Mouse (Mus musculus) cerebellum, postnatal 36 days (tissue): Measurements from ENCODE around the gene Gm45062.

Experiments
- DNase-seq, 2 experiments: peaks; one replicate each; pipeline ENCODE4 v3.0.0; 2021 to 2022; ENCODE audit warnings: mixed read lengths in 2 of 2

The Gm45062 gene

GRCm38 (mm10) chr6:8419485-8420186 lies 160.4 kb downstream of the Gm45062 start:
- DNase-seq, result no peak

DNA sequence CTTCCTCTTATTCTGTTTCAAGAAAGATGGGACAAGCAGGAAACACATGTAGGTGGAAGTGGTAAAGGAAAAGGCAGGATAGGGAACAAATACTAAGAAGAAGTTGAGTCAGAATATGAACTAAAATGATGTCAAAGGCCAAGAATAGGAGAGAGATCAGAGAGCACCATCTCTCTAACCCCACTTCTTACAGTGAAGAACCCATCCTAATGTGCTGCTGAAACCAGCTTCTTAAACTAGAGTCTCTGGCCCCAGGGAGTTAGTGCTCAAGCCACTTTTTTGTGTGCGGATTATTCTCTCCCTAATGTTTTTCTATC lies 160.9 kb downstream of the Gm45062 start:
- DNase-seq, result no peak

DNA sequence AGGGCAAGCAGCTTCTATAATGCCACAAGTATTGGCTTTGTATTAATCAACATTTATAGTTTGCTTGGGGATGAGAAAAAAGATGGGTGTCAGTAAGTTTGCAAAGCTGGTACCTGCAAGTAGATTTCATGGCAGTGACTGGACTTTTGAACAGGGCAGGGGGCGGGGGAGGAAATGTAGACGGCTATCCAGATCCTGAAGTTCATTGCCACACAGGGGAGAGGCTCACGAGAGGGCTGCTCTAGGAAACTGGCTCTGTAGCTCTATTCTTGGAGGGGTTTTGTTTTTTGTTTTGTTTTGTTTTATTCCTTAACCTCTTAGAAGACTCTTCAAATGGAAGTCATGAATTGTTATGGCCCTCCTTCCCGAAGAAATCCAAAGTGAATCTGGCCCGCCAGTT lies 162.2 kb downstream of the Gm45062 start:
- DNase-seq, result no peak

GRCm38 (mm10) chr6:8421959-8422581 lies 162.8 kb downstream of the Gm45062 start:
- DNase-seq, result peak; percentile 20 to 28

GRCm38 (mm10) chr6:8423142-8423541 lies 163.9 kb downstream of the Gm45062 start:
- DNase-seq, result no peak

GRCm38 (mm10) chr6:8427692-8428091 lies 168.4 kb downstream of the Gm45062 start:
- DNase-seq, result no peak

GRCm38 (mm10) chr6:8430610-8431234 lies 171.5 kb downstream of the Gm45062 start:
- no peak for DNase-seq

DNA sequence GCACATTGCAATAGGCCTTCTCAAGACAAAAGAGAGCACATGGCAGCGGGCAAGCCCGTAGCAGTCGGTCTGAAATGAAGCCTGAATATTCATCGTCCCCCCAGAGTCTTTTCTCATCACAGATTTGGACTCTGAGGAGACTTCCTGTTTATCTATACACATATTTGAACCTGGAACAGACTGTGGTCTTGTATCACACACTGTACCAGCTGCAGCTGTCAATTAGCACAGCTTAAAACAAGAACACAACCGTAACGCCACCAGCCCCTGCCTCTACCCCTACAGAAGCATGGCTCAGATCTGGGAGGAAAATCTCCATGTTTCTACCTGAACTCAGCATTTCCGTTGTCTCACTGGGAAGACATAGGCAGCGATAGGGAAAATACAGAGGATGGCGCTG lies 173.9 kb downstream of the Gm45062 start:
- DNase-seq, result no peak

- DNase-seq, result no peak
Measured at GRCm38 (mm10) chr6:8437937-8438336, 178.7 kb downstream of the Gm45062 start.

DNA sequence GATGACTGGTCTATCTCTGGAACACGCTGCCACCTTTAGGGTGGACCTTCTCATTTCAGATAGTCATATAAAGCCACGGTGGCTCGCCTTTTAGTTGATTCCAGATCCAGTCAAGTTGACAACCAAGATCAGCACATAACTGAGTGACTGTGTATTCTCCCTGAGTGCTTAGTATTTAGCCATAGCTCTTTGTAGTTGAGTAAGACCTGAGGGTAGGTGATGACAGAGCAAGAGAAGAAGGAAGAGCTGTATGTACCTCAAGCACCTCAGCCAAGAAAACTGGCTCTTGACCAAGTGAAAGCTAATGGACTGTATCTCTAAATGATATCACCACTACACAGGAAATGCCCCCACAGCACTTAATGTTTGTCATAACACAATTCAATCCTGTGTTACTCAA lies 182.6 kb downstream of the Gm45062 start:
- no peak for DNase-seq

GRCm38 (mm10) chr6:8446786-8447185 lies 187.5 kb downstream of the Gm45062 start:
- no peak for DNase-seq

GRCm38 (mm10) chr6:8455599-8455998 lies 196.3 kb downstream of the Gm45062 start:
- no peak for DNase-seq

GRCm38 (mm10) chr6:8458596-8458995 lies 199.3 kb downstream of the Gm45062 start:
- no peak for DNase-seq

GRCm38 (mm10) chr6:8462447-8462846 lies 203.2 kb downstream of the Gm45062 start:
- no peak for DNase-seq

DNA sequence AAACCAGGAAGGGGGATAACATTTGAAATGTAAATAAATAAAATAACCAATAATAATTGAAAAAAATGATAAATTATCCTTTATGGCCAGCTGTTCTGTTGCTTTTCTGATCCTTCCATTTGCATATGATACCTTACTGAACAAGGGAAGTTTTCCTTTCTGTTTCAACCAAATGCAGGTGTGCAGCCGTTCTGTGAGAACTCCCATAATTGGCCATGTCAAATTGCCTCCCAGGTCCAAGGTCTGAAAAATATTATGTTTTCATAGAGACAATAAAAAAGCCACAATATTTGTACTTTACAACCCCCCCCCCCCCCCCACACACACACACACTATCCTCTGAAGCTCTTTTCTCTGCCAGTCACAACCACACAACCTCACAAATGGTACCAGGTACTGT lies 206.1 kb downstream of the Gm45062 start:
- no peak for DNase-seq

DNA sequence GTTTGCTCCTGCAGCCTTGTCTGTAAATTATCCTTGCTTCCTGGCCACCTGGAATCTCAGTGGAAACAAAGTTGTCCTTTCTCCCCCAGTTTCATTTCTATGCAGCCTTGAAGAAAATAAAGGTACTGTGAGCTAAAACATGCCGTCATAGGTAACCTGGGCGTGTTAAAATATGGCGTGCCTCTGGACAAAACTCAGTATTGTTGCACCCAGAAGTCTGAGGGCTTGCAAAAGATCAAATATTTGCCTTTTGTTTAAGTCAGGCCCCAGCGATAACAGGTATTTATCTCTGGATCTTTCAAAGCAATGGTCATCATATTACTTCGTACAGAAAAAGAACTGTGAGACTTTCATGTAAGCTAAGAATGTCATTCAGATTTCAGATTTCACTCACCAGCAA lies 206.7 kb downstream of the Gm45062 start:
- no peak for DNase-seq

GRCm38 (mm10) chr6:8467667-8468337 lies 208.6 kb downstream of the Gm45062 start:
- no peak for DNase-seq

- no peak for DNase-seq
Measured at GRCm38 (mm10) chr6:8469918-8470317, 210.7 kb downstream of the Gm45062 start.

DNA sequence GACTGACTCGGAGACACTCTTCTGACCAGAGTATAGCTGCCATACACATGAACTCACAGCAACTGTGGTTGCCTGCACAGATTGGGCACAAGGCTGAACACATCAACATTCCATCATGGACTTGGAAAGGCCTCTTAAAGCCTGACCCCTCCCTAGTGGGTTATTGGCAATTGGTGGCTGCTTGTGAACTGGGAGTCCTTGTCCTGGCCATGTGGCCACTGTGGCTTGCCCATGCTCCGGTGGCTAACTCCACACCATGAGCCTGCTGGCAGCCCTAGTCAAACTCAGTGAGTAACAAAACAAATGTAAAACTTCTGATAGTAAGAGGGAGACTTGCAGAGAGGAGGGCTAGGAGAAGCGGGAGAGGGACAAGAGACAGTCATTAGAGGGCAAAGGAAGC lies 212.9 kb downstream of the Gm45062 start:
- DNase-seq, result no peak

- DNase-seq, result no peak
Measured at GRCm38 (mm10) chr6:8472915-8473314, 213.7 kb downstream of the Gm45062 start.

DNA sequence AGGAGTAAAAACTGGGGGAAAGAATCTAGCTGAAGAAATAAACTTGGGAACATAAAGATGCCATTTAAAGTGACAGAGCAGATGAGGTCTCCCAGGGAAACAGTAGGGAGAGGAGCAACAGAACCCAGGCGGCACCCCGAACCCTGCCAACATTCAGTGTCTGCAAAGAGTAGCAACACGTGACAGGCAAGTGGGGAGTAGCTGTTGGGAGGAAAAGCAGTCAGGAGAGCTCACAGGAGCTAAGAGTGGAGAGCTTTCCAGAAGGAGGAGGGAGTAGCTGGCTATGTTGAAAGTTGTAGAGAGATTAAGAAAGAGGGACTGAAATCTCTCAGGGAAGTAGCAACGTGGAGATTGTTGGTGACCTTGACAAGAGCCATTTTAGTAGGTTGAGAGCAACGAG lies 214.2 kb downstream of the Gm45062 start:
- DNase-seq, result no peak

DNA sequence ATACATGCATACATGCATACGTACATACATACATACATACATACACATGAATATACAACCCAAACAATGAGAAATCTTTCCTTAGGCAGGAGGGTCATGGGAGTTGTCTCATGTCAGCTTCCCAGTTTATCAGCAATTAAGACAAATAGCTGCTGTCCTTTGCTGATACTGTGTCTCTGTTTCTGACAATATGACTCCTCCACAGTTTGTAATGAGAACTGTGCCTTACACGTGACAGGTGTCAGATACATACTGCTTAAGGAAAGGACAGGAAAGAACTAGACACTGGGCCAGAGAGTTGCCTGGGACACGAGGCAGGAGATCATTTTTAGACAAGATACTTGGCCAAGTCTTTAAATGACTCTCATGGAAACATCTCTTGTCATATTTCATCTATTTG lies 215.1 kb downstream of the Gm45062 start:
- no peak for DNase-seq

- DNase-seq, result no peak
Measured at GRCm38 (mm10) chr6:8474820-8475219, 215.6 kb downstream of the Gm45062 start.

- DNase-seq, result no peak
Measured at GRCm38 (mm10) chr6:8479176-8479575, 219.9 kb downstream of the Gm45062 start.
